Mouse (Mus musculus) liver, postnatal 0 days (tissue): ENCODE measurements at regions not wholly inside any gene's neighbourhood (a gene's known extent, or its start where the extent isn't known, plus 50 kb on each side); places are given as distances from the start of the nearest gene placed in this dataset.
"Not testable (repeated sequence)": the region's sequence is repeated elsewhere in the genome, so short reads cannot be mapped to it uniquely, and the experiment has no call there.

Experiments
- ATAC-seq: fragments of 200-750 bp; cut with Nextera tagmentation; 2 replicates; pipeline ENCODE4 v1.8.0; 2017; ENCODE audit warnings: mild to moderate bottlenecking, moderate library complexity
- DNase-seq: peaks from one replicate; pipeline ENCODE4 v3.0.0-alpha.2; 2016
- H3K27ac ChIP-seq: fragments of 300-500 bp; sonication (generic); 2 replicates; pipeline ENCODE4 v1.5.1; 2014; ENCODE audit warnings: antibody characterized with exemption, moderate library complexity, mild to moderate bottlenecking, low read depth
- H3K27me3 ChIP-seq: fragments of 300-500 bp; sonication (generic); 2 replicates; pipeline ENCODE4 v1.6.1; 2014; ENCODE audit warnings: low read length, control low read depth, mixed read lengths; ENCODE audit not compliant: insufficient read depth
- H3K36me3 ChIP-seq: fragments of 300-500 bp; sonication (generic); replicated peaks from 2 replicates; pipeline ENCODE4 v1.6.1; 2014; ENCODE audit warnings: mild to moderate bottlenecking, control low read depth, low read length, moderate library complexity, mixed read lengths; ENCODE audit not compliant: insufficient read depth
- H3K4me1 ChIP-seq: fragments of 300-500 bp; sonication (generic); 2 replicates; pipeline ENCODE4 v1.6.1; 2014; ENCODE audit warnings: antibody characterized with exemption, mild to moderate bottlenecking, control low read depth; ENCODE audit not compliant: insufficient read depth
- H3K4me2 ChIP-seq: fragments of 300-500 bp; sonication (generic); 2 replicates; pipeline ENCODE4 v1.6.1; 2014; ENCODE audit warnings: low read depth, mild to moderate bottlenecking, low read length, moderate library complexity, mixed read lengths
- H3K4me3 ChIP-seq: fragments of 300-500 bp; sonication (generic); 2 replicates; pipeline ENCODE4 v1.5.1; 2014; ENCODE audit warnings: low read depth, low read length
- H3K9ac ChIP-seq: fragments of 300-500 bp; sonication (generic); replicated peaks from 2 replicates; pipeline ENCODE4 v1.6.1; 2014; ENCODE audit warnings: mild to moderate bottlenecking, moderate library complexity
- H3K9me3 ChIP-seq: fragments of 300-500 bp; sonication (generic); 2 replicates; pipeline ENCODE4 v1.6.1; 2016; ENCODE audit warnings: mild to moderate bottlenecking, control low read depth, low read length, mixed read lengths
- CTCF ChIP-seq: sonication (generic); IDR thresholded peaks from 2 replicates; pipeline ENCODE4 v1.5.1; 2016; ENCODE audit warnings: antibody characterized with exemption, low read depth
- EP300 ChIP-seq: IDR thresholded peaks from 2 replicates; pipeline ENCODE4 v1.6.1; 2016; ENCODE audit warnings: antibody characterized with exemption, low read depth, mild to moderate bottlenecking
- WGBS: fragments of 180-500 bp; shearing (Covaris S2); extraction: QIAGEN DNeasy Blood & Tissue Kit; methylation state at CpG from one replicate; pipeline ENCODE4 v1.1.7; 2014; ENCODE audit not compliant: insufficient replicate concordance; 5-methylcytosine and 5-hydroxymethylcytosine counted together

GRCm38 (mm10) chr17:52351293-52351692, 251.2 kb upstream of the Kcnh8 start:
- H3K4me2 ChIP-seq, result no peak overlapping the region
- WGBS, result 73% methylated on average over 8 of the region's 8 CpGs
- H3K27me3 ChIP-seq, result no peaks in the 10 kb centered on the region
- no peak overlapping the region for H3K27ac ChIP-seq
- no peak for ATAC-seq
- no peaks in the 10 kb centered on the region for H3K36me3 ChIP-seq
- no peak overlapping the region for H3K9ac ChIP-seq
- no peak overlapping the region for H3K4me3 ChIP-seq
- H3K9me3 ChIP-seq, result no peaks in the 10 kb centered on the region
- TF ChIP-seq CTCF, result no peak
- TF ChIP-seq EP300, result no peak
- H3K4me1 ChIP-seq, result no peaks in the 10 kb centered on the region
- no peak for DNase-seq

GRCm38 (mm10) chr17:52350696-52351095, 251.8 kb upstream of the Kcnh8 start:
- DNase-seq (no peak), ATAC-seq (no peak)
- H3K9me3 ChIP-seq, result no peaks in the 10 kb centered on the region
- no peak overlapping the region for H3K4me2 ChIP-seq
- H3K27me3 ChIP-seq, result no peaks in the 10 kb centered on the region
- no peak overlapping the region for H3K4me3 ChIP-seq
- H3K27ac ChIP-seq, result no peak overlapping the region
- TF ChIP-seq EP300 (no peak), CTCF (no peak)
- H3K36me3 ChIP-seq, result no peaks in the 10 kb centered on the region
- H3K9ac ChIP-seq, result no peak overlapping the region
- H3K4me1 ChIP-seq, result no peaks in the 10 kb centered on the region

- WGBS, result 74% methylated on average over 5 of the region's 5 CpGs
- Histone ChIP-seq H3K9ac (no peak overlapping the region), H3K27me3 (no peaks in the 10 kb centered on the region), H3K4me2 (no peak overlapping the region), H3K4me3 (no peak overlapping the region), H3K36me3 (no peaks in the 10 kb centered on the region), H3K4me1 (no peaks in the 10 kb centered on the region), H3K9me3 (no peaks in the 10 kb centered on the region), H3K27ac (no peak overlapping the region)
- ATAC-seq, result no peak
- no peak for DNase-seq
- no peak for TF ChIP-seq EP300
- TF ChIP-seq CTCF, result no peak
These were observed 252.6 kb upstream of the Kcnh8 start for GRCm38 (mm10) chr17:52349872-52350271.

- H3K27me3 ChIP-seq, result no peaks in the 10 kb centered on the region
- no peak overlapping the region for H3K9ac ChIP-seq
- H3K9me3 ChIP-seq, result no peaks in the 10 kb centered on the region
- WGBS, result 41% methylated on average over 8 of the region's 8 CpGs
- no peak overlapping the region for H3K4me2 ChIP-seq
- no peaks in the 10 kb centered on the region for H3K4me1 ChIP-seq
- TF ChIP-seq EP300 (no peak), CTCF (no peak)
- DNase-seq (no peak), ATAC-seq (no peak)
- H3K27ac ChIP-seq, result no peak overlapping the region
- no peaks in the 10 kb centered on the region for H3K36me3 ChIP-seq
- H3K4me3 ChIP-seq, result no peak overlapping the region
These were observed 253.9 kb upstream of the Kcnh8 start for GRCm38 (mm10) chr17:52348481-52349083.

GRCm38 (mm10) chr17:52320586-52320985, 281.9 kb upstream of the Kcnh8 start:
- Histone ChIP-seq H3K4me1 (no peaks in the 10 kb centered on the region), H3K27me3 (no peaks in the 10 kb centered on the region), H3K4me2 (no peak overlapping the region), H3K9me3 (no peaks in the 10 kb centered on the region), H3K4me3 (no peak overlapping the region), H3K9ac (no peak overlapping the region), H3K27ac (no peak overlapping the region), H3K36me3 (no peaks in the 10 kb centered on the region)
- no peak for TF ChIP-seq CTCF
- TF ChIP-seq EP300, result no peak
- DNase-seq, result no peak
- WGBS, result 62% methylated on average over 1 of the region's 1 CpGs
- no peak for ATAC-seq

- 73% methylated on average over 3 of the region's 3 CpGs for WGBS
- H3K9me3 ChIP-seq, result no peaks in the 10 kb centered on the region
- no peak overlapping the region for H3K9ac ChIP-seq
These were observed 285.5 kb upstream of the Kcnh8 start for GRCm38 (mm10) chr17:52316976-52317375.

GRCm38 (mm10) chr17:52315879-52316278, 286.6 kb upstream of the Kcnh8 start:
- Histone ChIP-seq H3K9me3 (no peaks in the 10 kb centered on the region), H3K4me3 (no peak overlapping the region), H3K4me1 (no peaks in the 10 kb centered on the region), H3K9ac (no peak overlapping the region), H3K36me3 (no peaks in the 10 kb centered on the region), H3K4me2 (no peak overlapping the region), H3K27ac (no peak overlapping the region), H3K27me3 (no peaks in the 10 kb centered on the region)
- ATAC-seq (no peak), DNase-seq (no peak)
- WGBS, result 76% methylated on average over 2 of the region's 2 CpGs
- TF ChIP-seq EP300, result no peak
- TF ChIP-seq CTCF, result no peak

More at GRCm38 (mm10) chr17:52316976-52317375, 285.5 kb upstream of the Kcnh8 start:
- H3K27ac ChIP-seq, result no peak overlapping the region
- DNase-seq, result no peak
- no peak overlapping the region for H3K4me2 ChIP-seq
- no peak for ATAC-seq
- H3K4me1 ChIP-seq, result no peaks in the 10 kb centered on the region
- TF ChIP-seq EP300 (no peak), CTCF (no peak)
- H3K27me3 ChIP-seq, result no peaks in the 10 kb centered on the region
- H3K4me3 ChIP-seq, result no peak overlapping the region
- no peaks in the 10 kb centered on the region for H3K36me3 ChIP-seq

GRCm38 (mm10) chr17:52315456-52315855, 287.1 kb upstream of the Kcnh8 start:
- not testable (repeated sequence) for H3K9ac ChIP-seq, DNase-seq, H3K4me3 ChIP-seq, H3K36me3 ChIP-seq, H3K9me3 ChIP-seq, H3K27me3 ChIP-seq, H3K4me1 ChIP-seq, H3K4me2 ChIP-seq, ATAC-seq, H3K27ac ChIP-seq
- WGBS, result 30% methylated on average over 1 of the region's 2 CpGs
